ENCODE assay signal across 8 mouse cellular contexts in genomic region chr3:58416726-58417437, GRCm38 (mm10). TPM values are rescaled to one million over a fixed set of nuclear protein-coding genes. Genes with fewer than 3 reads are reported as not detected.
A peak's percentile ranks its signal among the peaks of the same experiment; 100 is the strongest.
DNase-seq lines count a peak whose midpoint lies in the region; ATAC-seq and TF ChIP-seq lines count a peak whose summit lies in the region.

No protein-coding gene starts in this region.

- in situ Hi-C loops in Patski (cut with MboI; ENCODE audit: low pct_unique_long_range_greater_than_20kb) = loop anchor here (10.0 kb wide), 1 partner anchor 102 kb away; no protein-coding TSS in a partner anchor

- ATAC-seq in Patski = peak; percentile 13
- ATAC-seq in hindbrain, embryonic 14.5 days (ENCODE audit: low FRiP score) = peak; percentile 25

- no peak for DNase-seq in Patski (ENCODE audit: low read depth, low spot score)
- peak; percentile 70 to 73 for DNase-seq in cerebellum, postnatal 14 days
- DNase-seq in frontal cortex, postnatal 25 days (ENCODE audit: low spot score in 2 of 2) = peak; percentile 21 to 28
- peak; percentile 47 for DNase-seq in hindbrain, embryonic 14.5 days (ENCODE audit: low spot score)
- peak; percentile 21 to 36 for DNase-seq in left cerebral cortex, adult 8-10 months (ENCODE audit: low spot score in 2 of 2)
- peak; percentile 67 for DNase-seq in retina, postnatal 1 day
- peak; percentile 51 for DNase-seq in urinary bladder, adult 2 months (ENCODE audit: low spot score)

- POLR2A ChIA-PET in Patski (lab: Charles Lee) = interaction anchor here (1.5 to 3.5 kb wide), 4 partner anchors 10 to 252 kb away, joined by 4 to 15 read pairs (median 6); no protein-coding TSS in a partner anchor

- under 1% methylated on average over 38 of the region's 39 CpGs for WGBS in hindbrain, embryonic 14.5 days
- 2% methylated on average over 28 of the region's 39 CpGs for WGBS in macrophage (ENCODE audit: missing documents)

- H3K27me3 ChIP-seq in Patski = no peaks in the 10 kb centered on the region
- H3K27me3 ChIP-seq in hindbrain, embryonic 14.5 days (ENCODE audit: control insufficient read depth, insufficient read depth, low read length) = no peaks in the 10 kb centered on the region

- peak overlapping the region; percentile 67 for H3K4me3 ChIP-seq in hindbrain, embryonic 14.5 days (replicated peaks; ENCODE audit: low read length)
- peak overlapping the region; percentile 46 for H3K4me3 ChIP-seq in macrophage (ENCODE audit: inconsistent target)

- peak overlapping the region; percentile 92 for H3K4me2 ChIP-seq in hindbrain, embryonic 14.5 days (replicated peaks)

- no peaks in the 10 kb centered on the region for H3K9me3 ChIP-seq in hindbrain, embryonic 14.5 days (ENCODE audit: control insufficient read depth, low read length)

- no peaks in the 10 kb centered on the region for H3K36me3 ChIP-seq in hindbrain, embryonic 14.5 days (replicated peaks; ENCODE audit: control insufficient read depth, insufficient read depth)
- no peaks in the 10 kb centered on the region for H3K36me3 ChIP-seq in macrophage (ENCODE audit: inconsistent target)

- peaks cover 32% of the 10 kb centered on the region for H3K4me1 ChIP-seq in hindbrain, embryonic 14.5 days (replicated peaks; ENCODE audit: control insufficient read depth, insufficient read depth, low read length)

- CTCF ChIA-PET in Patski (lab: Charles Lee) = interaction anchor here (0.9 to 2.3 kb wide), 10 partner anchors 9 to 258 kb away, joined by 3 to 12 read pairs (median 3); no protein-coding TSS in a partner anchor

- peak overlapping the region; percentile 98 for H3K27ac ChIP-seq in hindbrain, embryonic 14.5 days
- peak overlapping the region; percentile 18 for H3K27ac ChIP-seq in macrophage

- H3K79me2 ChIP-seq in macrophage (ENCODE audit: inconsistent target) = peaks cover 63% of the 10 kb centered on the region

- H3K9ac ChIP-seq in hindbrain, embryonic 14.5 days = peak overlapping the region; percentile 90

- TF ChIP-seq CTCF in Patski (IDR thresholded peaks at IDR 0.05) = no peak

RNA-seq across cellular contexts. Expression of gene Tsc22d2, which starts 2.4 kb away (rescaled TPM):
- polyA plus RNA-seq in Patski (2021) (31.8 TPM), macrophage (2018) (9.6 to 15.9 TPM (median 10.7 TPM) in 3 replicates)
- polyA plus RNA-seq in hindbrain, embryonic 14.5 days (2014; fragmentation: Nextera tagmentation; extraction: Ambion mirVana) = 12.5 and 13.6 TPM in 2 replicates
- total RNA-seq in left cerebral cortex, adult 8-10 months (2022) = 10 to 100 TPM; 30.9 to 35.8 (median 34.7) TPM
- 100 to 1,000 TPM in 13 of 26 experiments, 10 to 100 TPM in 13; 54.0 to 189 (median 98.6) TPM for total RNA-seq in macrophage (2018; cell fraction: chromatin; rRNA removed)
- 10 to 100 TPM; 18.4 to 31.3 (median 23.8) TPM for total RNA-seq in macrophage (2018; cell fraction: cytosol; rRNA removed)
- total RNA-seq in macrophage (2018; cell fraction: nucleus; rRNA removed) = 100 to 1,000 TPM in 2 of 26 experiments, 10 to 100 TPM in 24; 44.9 to 106 (median 77.7) TPM
- 14.7 and 17.7 TPM in 2 replicates for polyA plus RNA-seq in urinary bladder, adult 2 months (2012; rRNA removed)
